10 mouse cellular contexts compared by ENCODE assay signal in genomic region chr13:117603421-117603820, GRCm38 (mm10). TPM values are rescaled to one million over a fixed set of nuclear protein-coding genes. Genes with fewer than 3 reads are reported as not detected.
DNase-seq lines count a peak whose midpoint lies in the region; ATAC-seq lines count a peak whose summit lies in the region.
"Had no signal": no experiment of that assay in that cellular context is flagged by ENCODE, and none has a peak within 500 bp of the region (broad histone marks: within the 10 kb centered on the region; RNA-seq: fewer than 3 reads in every experiment).

No protein-coding gene starts in this region.

- H3K4me1 ChIP-seq in heart, embryonic 12.5 days (replicated peaks), result peaks cover 22% of the 10 kb centered on the region
- peaks cover 7% of the 10 kb centered on the region for H3K4me1 ChIP-seq in forebrain, embryonic 16.5 days (replicated peaks; ENCODE audit: control insufficient read depth, insufficient read depth, low read length)
- H3K4me1 ChIP-seq in midbrain, embryonic 15.5 days, result peaks cover 15% of the 10 kb centered on the region

- ATAC-seq in heart, embryonic 12.5 days (ENCODE audit: insufficient number of reproducible peaks, low FRiP score), result no peak
- ATAC-seq in forebrain, embryonic 16.5 days, result no peak
- ATAC-seq in midbrain, embryonic 15.5 days (replicated peaks), result no peak
- ATAC-seq: CD4-positive, CD25-positive, alpha-beta regulatory T cell, adult 4 months had no signal

- H3K27me3 ChIP-seq in heart, embryonic 12.5 days (replicated peaks), result peaks cover 19% of the 10 kb centered on the region
- H3K27me3 ChIP-seq in forebrain, embryonic 16.5 days (replicated peaks; ENCODE audit: control insufficient read depth, insufficient read depth, low read length), result peaks cover 7% of the 10 kb centered on the region; the same call in 1 of the 2 replicates
- H3K27me3 ChIP-seq in midbrain, embryonic 15.5 days (replicated peaks), result peaks cover 7% of the 10 kb centered on the region

- H3K4me2 ChIP-seq in heart, embryonic 12.5 days, result peak overlapping the region; percentile 87
- peak overlapping the region; percentile 89 for H3K4me2 ChIP-seq in forebrain, embryonic 16.5 days (ENCODE audit: low read length)
- H3K4me2 ChIP-seq in midbrain, embryonic 15.5 days, result peak overlapping the region; percentile 69

- DNase-seq in heart, adult 18-20 months, result no peak
- peak; percentile 36 for DNase-seq in cerebellum, adult 11-12 months
- DNase-seq in MN1 (ENCODE audit: low spot score) (no peak), adipocyte (ENCODE audit: low spot score) (no peak)
- no peak for DNase-seq in adrenal gland, adult 2 months

- H3K27ac ChIP-seq in heart, embryonic 12.5 days (ENCODE audit: poor library complexity, severe bottlenecking), result no peak overlapping the region
- no peak overlapping the region for H3K27ac ChIP-seq in forebrain, embryonic 16.5 days (ENCODE audit: low read length)
- H3K27ac ChIP-seq in midbrain, embryonic 15.5 days, result no peak overlapping the region

- no peak overlapping the region for H3K9ac ChIP-seq in heart, embryonic 12.5 days
- peak overlapping the region; percentile 75; the same call in 1 of the 2 replicates for H3K9ac ChIP-seq in forebrain, embryonic 16.5 days (replicated peaks; ENCODE audit: low read depth, low read length)
- peak overlapping the region; percentile 56 for H3K9ac ChIP-seq in midbrain, embryonic 15.5 days

- H3K9me3 ChIP-seq in heart, embryonic 12.5 days (replicated peaks), result no peaks in the 10 kb centered on the region
- H3K9me3 ChIP-seq in forebrain, embryonic 16.5 days (ENCODE audit: control insufficient read depth, low read length), result no peaks in the 10 kb centered on the region
- H3K9me3 ChIP-seq in midbrain, embryonic 15.5 days, result no peaks in the 10 kb centered on the region

- no peaks in the 10 kb centered on the region for H3K36me3 ChIP-seq in heart, embryonic 12.5 days
- no peaks in the 10 kb centered on the region for H3K36me3 ChIP-seq in forebrain, embryonic 16.5 days (ENCODE audit: control insufficient read depth, insufficient read depth)
- H3K36me3 ChIP-seq in midbrain, embryonic 15.5 days (replicated peaks), result no peaks in the 10 kb centered on the region

- H3K4me3 ChIP-seq in heart, embryonic 12.5 days, result peak overlapping the region; percentile 64
- peak overlapping the region; percentile 85 for H3K4me3 ChIP-seq in forebrain, embryonic 16.5 days (replicated peaks; ENCODE audit: low read length)
- peak overlapping the region; percentile 60 for H3K4me3 ChIP-seq in midbrain, embryonic 15.5 days

- WGBS in heart, embryonic 12.5 days, result 12% methylated on average over 11 of the region's 11 CpGs
- 6% methylated on average over 11 of the region's 11 CpGs for WGBS in forebrain, embryonic 16.5 days
- 10% methylated on average over 11 of the region's 11 CpGs for WGBS in midbrain, embryonic 15.5 days

RNA-seq across cellular contexts. Expression of gene Hcn1, which starts 1.3 kb away (rescaled TPM):
- polyA plus RNA-seq in heart, embryonic 12.5 days (2016; fragmentation: Nextera tagmentation; extraction: Ambion mirVana), result 0.11 and 0.15 TPM in 2 replicates
- total RNA-seq in heart, adult 18-20 months (2021), result 1 to 10 TPM in 1 of 2 experiments, under 1 TPM in 1; 0.67 to 1.2 TPM
- polyA plus RNA-seq in forebrain, embryonic 16.5 days (2015; fragmentation: Nextera tagmentation; extraction: Ambion mirVana), result 0.67 and 0.87 TPM in 2 replicates
- polyA plus RNA-seq in midbrain, embryonic 15.5 days (2015; fragmentation: Nextera tagmentation; extraction: Ambion mirVana), result 0.59 and 0.60 TPM in 2 replicates
- total RNA-seq in adrenal gland, adult 2 months (2021), result under 1 TPM in 1 of 2 experiments, not detected in 1; 0.07 TPM
- polyA plus RNA-seq in adrenal gland, adult 2 months (2012; rRNA removed), result 0.01 and 0.03 TPM in 2 replicates
- polyA plus RNA-seq: liver, embryonic 16.5 days had no signal
